Mouse (Mus musculus): ENCODE data around the gene Lig3. TPM values are rescaled to one million over a fixed set of nuclear protein-coding genes. Genes with fewer than 3 reads are reported as not detected.

Lig3 gene
- 37.2 and 37.7 TPM in 2 replicates for polyA plus RNA-seq (2012; rRNA removed)

GRCm38 (mm10) chr11:82780983-82781903 is at the start of gene Lig3:
Gene Lig3, plus strand, starts transcription at chr11:82781108.

GRCm38 (mm10) chr11:82763742-82764437 is 17.0 kb upstream of the Lig3 start, which contains the start of the genes Cct6b and Zfp830:
Gene Cct6b, minus strand, starts transcription at chr11:82764321.
Gene Zfp830, plus strand, starts transcription at chr11:82764345.

Other genes starting within 250 kb of the Lig3 start
- 0.25 TPM in 2 replicates for gene Cct6b, start 16.8 kb upstream of the Lig3 start, polyA plus RNA-seq (2012; rRNA removed)
- gene Zfp830, start 16.8 kb upstream of the Lig3 start, polyA plus RNA-seq (2012; rRNA removed), result 16.0 and 17.5 TPM in 2 replicates
- gene Rffl, start 90.1 kb downstream of the Lig3 start, polyA plus RNA-seq (2012; rRNA removed), result 3.9 and 4.7 TPM in 2 replicates
- gene Rad51d, start 109.5 kb downstream of the Lig3 start, polyA plus RNA-seq (2012; rRNA removed), result 11.3 and 12.3 TPM in 2 replicates
- 0.03 TPM in 1 of 2 replicates, not detected in the other for gene Fndc8, start 111.0 kb downstream of the Lig3 start, polyA plus RNA-seq (2012; rRNA removed)
- 70.7 and 73.3 TPM in 2 replicates for gene Nle1, start 127.3 kb downstream of the Lig3 start, polyA plus RNA-seq (2012; rRNA removed)
- gene Unc45b, start 129.4 kb downstream of the Lig3 start, polyA plus RNA-seq (2012; rRNA removed), result 1.7 and 2.4 TPM in 2 replicates
- gene Slfn5, start 170.2 kb downstream of the Lig3 start, polyA plus RNA-seq (2012; rRNA removed), result 2.0 and 2.3 TPM in 2 replicates
- gene Slfn9, start 210.7 kb downstream of the Lig3 start, polyA plus RNA-seq (2012; rRNA removed), result 1.1 and 1.6 TPM in 2 replicates
- gene Slfn8, start 239.7 kb downstream of the Lig3 start, polyA plus RNA-seq (2012; rRNA removed), result 0.28 and 0.32 TPM in 2 replicates